ENCODE assay signal across 28 mouse cellular contexts in genomic region chr15:82815296-82815695, GRCm38 (mm10). TPM values are rescaled to one million over a fixed set of nuclear protein-coding genes. Genes with fewer than 3 reads are reported as not detected.
"Had no signal": no experiment of that assay in that cellular context is flagged by ENCODE, and none has a peak within 500 bp of the region (broad histone marks: within the 10 kb centered on the region; RNA-seq: fewer than 3 reads in every experiment).

No protein-coding gene starts in this region.

- H3K4me1 ChIP-seq: limb, embryonic 10.5 days; limb, embryonic 12.5 days; limb, embryonic 13.5 days; limb, embryonic 15.5 days; lung, embryonic 15.5 days; midbrain, embryonic 12.5 days; midbrain, embryonic 15.5 days; neural tube, embryonic 12.5 days had no signal

- H3K27me3 ChIP-seq: limb, embryonic 12.5 days; limb, embryonic 13.5 days; limb, embryonic 15.5 days; liver, embryonic 12.5 days; liver, embryonic 13.5 days; liver, embryonic 15.5 days; lung, embryonic 15.5 days; megakaryocyte, embryonic 14.5 days; midbrain, embryonic 12.5 days; midbrain, embryonic 13.5 days; midbrain, embryonic 15.5 days; neural tube, embryonic 12.5 days had no signal

- H3K4me2 ChIP-seq: limb, embryonic 12.5 days; limb, embryonic 13.5 days; limb, embryonic 15.5 days; liver, embryonic 11.5 days; liver, embryonic 12.5 days; liver, embryonic 13.5 days; liver, embryonic 15.5 days; lung, embryonic 14.5 days; lung, embryonic 15.5 days; midbrain, embryonic 12.5 days; midbrain, embryonic 13.5 days; midbrain, embryonic 15.5 days; neural tube, embryonic 12.5 days had no signal

- H3K4me3 ChIP-seq: left cerebral cortex, adult 2 months; limb, embryonic 10.5 days; limb, embryonic 12.5 days; limb, embryonic 13.5 days; limb, embryonic 15.5 days; liver, embryonic 12.5 days; liver, embryonic 13.5 days; liver, embryonic 15.5 days; lung, embryonic 15.5 days; megakaryocyte, embryonic 14.5 days; midbrain, embryonic 12.5 days; midbrain, embryonic 13.5 days; midbrain, embryonic 15.5 days; myocyte; neural tube, embryonic 12.5 days had no signal

- H3K9me3 ChIP-seq: limb, embryonic 10.5 days; limb, embryonic 12.5 days; limb, embryonic 13.5 days; limb, embryonic 15.5 days; liver, embryonic 12.5 days; liver, embryonic 13.5 days; liver, embryonic 15.5 days; lung, embryonic 15.5 days; megakaryocyte, embryonic 14.5 days; midbrain, embryonic 12.5 days; midbrain, embryonic 13.5 days; midbrain, embryonic 15.5 days; neural tube, embryonic 12.5 days had no signal

- H3K9ac ChIP-seq: limb, embryonic 12.5 days; limb, embryonic 13.5 days; limb, embryonic 15.5 days; liver, embryonic 12.5 days; liver, embryonic 13.5 days; liver, embryonic 14.5 days; liver, embryonic 15.5 days; liver, postnatal 0 days; lung, embryonic 14.5 days; lung, embryonic 15.5 days; midbrain, embryonic 12.5 days; midbrain, embryonic 13.5 days; midbrain, embryonic 15.5 days; neural tube, embryonic 12.5 days had no signal

- H3K27ac ChIP-seq: left cerebral cortex, adult 2 months; limb, embryonic 10.5 days; limb, embryonic 12.5 days; limb, embryonic 13.5 days; limb, embryonic 15.5 days; liver, embryonic 12.5 days; liver, embryonic 13.5 days; liver, embryonic 14.5 days; liver, embryonic 15.5 days; lung, embryonic 15.5 days; macrophage; midbrain, embryonic 12.5 days; midbrain, embryonic 13.5 days; midbrain, embryonic 15.5 days; neural tube, embryonic 12.5 days had no signal

RNA-seq across cellular contexts. Expression of gene Cyp2d26, which starts 21.2 kb away (rescaled TPM):
- polyA plus RNA-seq: limb, embryonic 10.5 days; limb, embryonic 12.5 days; limb, embryonic 13.5 days; lung, embryonic 14.5 days; lung, postnatal 0 days; macrophage; midbrain, embryonic 12.5 days; midbrain, embryonic 13.5 days; midbrain, embryonic 15.5 days; midbrain, postnatal 0 days; myocyte; neural tube, embryonic 11.5 days; neural tube, embryonic 12.5 days had no signal

RNA-seq across cellular contexts. Expression of gene Cyp2d40, which starts 51.3 kb away (rescaled TPM):
- polyA plus RNA-seq: limb, embryonic 10.5 days; limb, embryonic 11.5 days; limb, embryonic 12.5 days; limb, embryonic 13.5 days; limb, embryonic 15.5 days; liver, embryonic 11.5 days; liver, embryonic 12.5 days; liver, embryonic 13.5 days; lung, adult 2 months; lung, embryonic 14.5 days; lung, embryonic 15.5 days; lung, embryonic 16.5 days; lung, postnatal 0 days; macrophage; midbrain, embryonic 12.5 days; midbrain, embryonic 13.5 days; midbrain, embryonic 14.5 days; midbrain, embryonic 15.5 days; midbrain, embryonic 16.5 days; midbrain, postnatal 0 days; myocyte; neural tube, embryonic 11.5 days; neural tube, embryonic 12.5 days had no signal
